Mouse (Mus musculus) embryo, embryonic 11.5 days (tissue): Measurements from ENCODE around the gene 1700025G04Rik.

Experiments
- DNase-seq: peaks from one replicate; pipeline ENCODE4 v3.0.0-alpha.2; 2012; ENCODE audit warnings: low read depth, low spot score

Gene 1700025G04Rik

DNA sequence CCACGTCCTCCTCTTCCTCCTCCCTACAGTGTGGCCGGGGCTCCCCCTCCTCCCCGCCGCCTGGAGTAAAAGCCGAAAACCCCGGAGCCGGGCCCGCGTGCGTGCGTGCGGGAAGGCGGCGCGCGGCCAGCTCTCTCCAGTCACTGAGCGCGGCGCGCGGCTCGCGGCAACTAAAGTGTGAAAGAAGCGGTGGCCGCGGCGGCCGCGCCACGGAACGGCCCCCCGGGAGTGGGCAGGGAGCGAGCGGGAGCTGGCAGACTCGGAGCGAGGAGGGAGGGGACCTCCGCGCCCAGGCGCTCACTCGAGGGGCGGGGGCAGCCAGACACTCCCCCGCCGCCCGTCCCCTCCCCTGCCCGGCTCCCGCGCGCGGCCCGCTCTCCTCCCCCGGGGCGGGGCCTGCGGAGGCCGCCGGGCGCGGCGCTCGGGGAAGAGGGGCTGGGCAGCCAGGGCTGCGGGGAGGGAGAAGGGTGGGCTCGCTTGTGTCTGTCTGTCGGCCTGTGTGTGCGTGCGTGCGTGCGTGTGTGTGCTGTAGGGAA, at the start of gene 1700025G04Rik:
Gene 1700025G04Rik (minus strand): TSS at position 108 of the 536 bp plus-strand sequence.
- DNase-seq, result peak; percentile 71

DNA sequence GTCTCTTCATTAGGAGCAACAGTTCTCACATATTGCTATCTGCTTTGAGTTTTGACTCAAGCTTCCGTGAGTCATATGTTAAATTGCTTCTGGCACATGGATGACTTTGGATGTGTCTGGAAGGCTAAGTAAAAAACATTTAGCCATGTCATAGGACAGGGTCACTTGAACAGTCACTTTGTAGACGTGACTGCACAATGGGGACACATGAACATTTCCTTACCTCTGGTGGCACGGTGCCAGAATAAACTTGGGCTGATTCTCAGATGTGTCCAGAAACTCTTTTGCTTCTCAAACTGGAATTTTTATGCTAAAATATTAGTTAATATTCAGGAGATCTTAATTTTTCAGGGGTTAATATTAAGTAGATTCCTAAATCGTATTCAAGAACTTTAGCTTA, 49.6 kb upstream of the 1700025G04Rik start:
- no peak for DNase-seq

DNA sequence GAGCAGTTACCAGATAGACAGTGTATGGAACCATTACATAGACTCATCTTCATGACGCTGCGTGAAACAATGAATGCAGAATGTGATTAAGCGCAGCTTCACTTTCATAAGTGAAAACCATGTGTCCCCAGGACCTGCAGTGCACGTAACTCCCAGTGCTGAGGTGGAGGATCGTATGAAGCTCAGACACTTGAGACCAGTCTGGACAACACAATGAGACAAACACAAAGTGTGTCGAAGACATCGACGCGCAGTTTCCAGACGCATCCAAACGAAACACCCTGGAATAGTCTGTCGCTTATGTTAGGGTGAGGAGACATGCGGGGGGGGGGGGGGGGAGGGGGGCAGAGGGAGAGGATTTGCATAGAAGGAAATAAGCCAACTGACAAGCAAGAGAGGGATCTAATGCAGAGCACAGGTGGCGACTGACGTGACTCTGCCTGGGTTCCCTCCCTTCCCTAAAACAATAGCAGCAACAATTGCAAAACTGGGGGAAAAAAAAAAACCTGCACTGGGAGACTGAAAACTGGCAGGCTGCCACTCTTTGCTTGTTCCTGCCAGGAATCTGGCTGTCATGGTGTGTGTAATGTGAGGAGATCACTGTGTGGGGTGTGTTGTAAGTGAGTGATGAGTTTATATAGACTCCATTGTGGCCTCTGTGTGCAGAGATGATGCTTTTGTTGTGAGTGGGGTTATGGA, 40.3 kb upstream of the 1700025G04Rik start:
- DNase-seq, result no peak

DNA sequence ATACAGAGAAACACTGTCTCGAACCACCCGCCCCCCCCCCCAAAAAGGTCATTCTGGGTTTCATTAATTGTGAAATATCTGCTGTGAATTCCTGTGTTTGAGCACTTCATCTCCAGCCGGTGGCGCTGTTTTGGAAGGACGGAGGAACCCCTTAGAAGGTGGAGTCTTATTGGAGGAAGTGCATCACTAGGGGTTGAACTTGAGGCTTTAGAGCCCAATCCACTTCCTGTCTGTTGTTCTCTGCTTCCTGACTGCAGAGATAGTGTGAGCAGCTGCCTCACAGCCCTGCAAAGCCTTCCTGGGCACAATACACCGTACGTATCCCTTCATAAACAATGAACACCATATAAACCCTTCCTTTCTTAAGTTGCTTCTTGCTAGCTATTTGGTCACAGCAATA, 35.5 kb upstream of the 1700025G04Rik start:
- no peak for DNase-seq

DNA sequence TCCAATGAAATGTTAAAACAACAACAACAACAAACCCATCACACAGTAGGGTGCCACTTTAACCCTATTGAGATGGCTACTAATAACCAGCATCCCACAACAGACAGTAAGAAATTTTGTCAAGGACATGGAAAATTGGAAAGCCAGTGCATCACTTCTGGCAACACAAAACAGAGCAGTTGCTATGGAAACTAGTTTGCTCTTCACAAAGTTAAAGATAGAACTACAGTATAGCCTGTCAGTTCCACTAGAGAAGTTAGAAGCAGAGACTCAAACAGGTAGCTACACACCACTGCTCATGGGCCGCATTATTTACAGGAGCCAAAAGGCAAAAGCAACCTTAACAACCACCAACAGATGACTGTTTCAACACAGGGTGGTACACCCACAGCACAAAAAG, 20.2 kb upstream of the 1700025G04Rik start:
- no peak for DNase-seq

DNA sequence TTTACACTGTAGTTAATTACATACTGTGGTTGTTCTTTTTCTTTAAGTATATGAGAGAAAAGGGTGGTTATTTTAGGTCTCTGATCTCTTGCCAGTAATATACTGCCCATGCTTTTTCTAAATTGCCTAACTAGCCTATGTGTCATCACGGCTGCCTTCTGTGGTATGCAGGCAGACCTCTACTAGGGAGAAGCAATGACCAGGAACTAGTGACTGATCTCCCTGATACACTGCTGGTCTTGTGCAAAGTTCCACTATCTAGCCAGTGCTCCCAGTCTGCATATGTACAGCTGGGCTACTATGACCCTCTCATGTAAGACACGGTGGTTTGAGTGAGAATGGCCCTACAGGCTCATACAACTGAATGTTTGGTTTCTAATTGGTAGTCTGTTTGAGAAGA, 16.2 kb upstream of the 1700025G04Rik start:
- DNase-seq, result no peak

DNA sequence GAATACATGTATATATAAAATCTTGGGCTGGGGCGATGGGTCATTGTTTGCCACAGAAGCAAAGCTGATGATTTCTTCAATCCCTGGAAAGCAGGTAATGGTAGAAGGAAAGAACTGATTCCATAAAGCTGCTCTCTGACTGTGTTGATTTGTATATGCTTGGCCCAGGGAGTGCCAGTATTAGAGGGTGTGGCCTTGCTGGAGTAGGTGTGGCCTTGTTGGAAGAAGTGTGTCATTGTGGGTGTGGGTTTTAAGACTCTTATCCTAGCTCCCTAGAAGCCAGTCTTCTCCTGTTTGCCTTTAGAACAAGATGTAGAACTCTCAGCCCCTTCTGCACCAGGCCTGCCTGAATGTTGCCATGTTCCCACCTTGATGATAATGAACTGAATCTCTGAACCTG, 15.3 kb upstream of the 1700025G04Rik start:
- no peak for DNase-seq

DNA sequence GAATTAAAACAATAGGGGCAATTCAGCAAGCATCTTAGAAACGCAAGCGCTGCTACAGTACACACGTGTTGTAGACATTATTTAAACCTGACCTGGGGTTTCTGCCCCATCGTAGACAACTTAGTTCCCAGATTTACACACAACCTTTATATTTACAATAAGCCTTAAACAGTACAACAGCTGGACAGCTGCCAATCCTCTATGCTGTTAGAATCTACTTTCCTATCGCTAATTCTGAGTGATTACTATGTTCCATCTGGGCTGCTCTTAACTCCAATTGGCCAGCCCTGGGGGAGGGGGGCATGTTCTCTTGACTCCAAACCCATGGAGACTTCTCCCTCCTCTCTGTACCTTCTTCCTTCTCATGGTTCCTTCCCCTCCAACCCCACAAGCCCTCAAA, 11.8 kb upstream of the 1700025G04Rik start:
- no peak for DNase-seq

GRCm38 (mm10) chr1:152096045-152096444, 6.1 kb upstream of the 1700025G04Rik start:
- DNase-seq, result no peak

DNA sequence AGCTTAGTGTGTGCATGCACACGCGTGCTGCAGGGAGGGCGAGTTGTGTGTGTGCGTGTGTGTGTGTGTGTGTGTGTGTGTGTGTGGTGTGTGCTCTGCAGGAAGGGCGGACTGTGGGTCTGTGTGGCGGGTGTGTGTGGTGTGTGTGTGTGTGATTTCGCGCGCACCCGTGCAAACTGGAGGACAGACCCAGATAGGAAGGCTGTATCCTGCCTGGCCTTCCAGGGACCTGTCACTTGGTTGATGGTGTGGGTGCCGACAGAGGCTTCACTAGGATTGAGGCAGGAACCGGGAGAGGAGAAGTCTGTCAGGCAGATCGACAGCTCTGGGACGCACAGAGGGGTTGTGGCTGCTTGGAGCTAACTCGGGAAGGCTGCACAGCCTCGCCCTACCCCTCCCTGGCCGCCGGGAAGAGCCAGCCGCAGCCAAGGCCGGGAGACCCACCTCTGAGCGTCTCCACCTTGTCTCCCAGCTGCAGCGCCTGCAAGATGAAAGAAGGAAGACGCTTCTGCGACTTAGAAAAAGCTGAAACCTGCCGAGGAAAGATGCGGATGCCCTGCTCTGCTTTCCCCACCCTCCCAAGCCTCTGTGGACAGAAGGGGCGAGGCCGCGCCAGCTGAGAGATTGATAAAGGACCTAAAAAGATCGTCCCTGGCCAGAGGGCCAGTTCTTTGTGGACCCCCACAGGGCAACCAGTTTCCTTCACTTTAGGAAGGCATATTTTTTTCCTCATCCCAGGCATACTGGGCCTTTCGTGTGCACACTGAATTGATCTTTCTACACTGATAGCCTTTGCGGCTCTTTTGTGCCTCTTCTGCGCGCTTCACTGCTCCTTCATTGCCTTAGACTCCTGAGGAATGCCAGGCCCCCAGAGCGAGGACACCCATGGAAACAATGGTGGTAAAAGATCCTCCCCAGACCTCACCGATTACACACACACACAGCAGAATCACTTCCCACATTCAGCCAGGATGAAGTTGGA, 930 bp upstream of the 1700025G04Rik start:
- peak; percentile 22 for DNase-seq

- no peak for DNase-seq
Measured at GRCm38 (mm10) chr1:152089526-152089925, 399 bp downstream of the 1700025G04Rik start.

- DNase-seq, result no peak
Measured at GRCm38 (mm10) chr1:152088791-152089401, 1.0 kb downstream of the 1700025G04Rik start.

DNA sequence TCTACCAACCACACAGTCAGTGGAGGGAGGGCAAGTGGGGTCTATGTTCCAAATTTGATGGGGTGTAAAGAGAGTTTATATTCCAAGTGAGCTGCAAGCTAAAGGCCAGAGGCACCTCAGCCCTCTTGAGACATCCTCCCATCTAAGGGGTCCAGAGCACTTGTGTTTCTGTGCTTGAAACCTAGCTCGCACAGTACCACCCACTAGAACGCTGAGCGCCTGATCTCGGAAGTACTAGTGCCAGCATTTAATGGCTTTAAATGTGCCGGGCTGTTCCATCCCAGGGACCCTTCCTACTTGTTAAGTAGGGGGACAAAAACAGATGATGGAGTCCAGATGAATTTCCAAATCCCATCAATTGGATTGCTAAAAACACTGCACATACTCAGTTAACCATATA, 1.9 kb downstream of the 1700025G04Rik start:
- DNase-seq, result no peak

DNA sequence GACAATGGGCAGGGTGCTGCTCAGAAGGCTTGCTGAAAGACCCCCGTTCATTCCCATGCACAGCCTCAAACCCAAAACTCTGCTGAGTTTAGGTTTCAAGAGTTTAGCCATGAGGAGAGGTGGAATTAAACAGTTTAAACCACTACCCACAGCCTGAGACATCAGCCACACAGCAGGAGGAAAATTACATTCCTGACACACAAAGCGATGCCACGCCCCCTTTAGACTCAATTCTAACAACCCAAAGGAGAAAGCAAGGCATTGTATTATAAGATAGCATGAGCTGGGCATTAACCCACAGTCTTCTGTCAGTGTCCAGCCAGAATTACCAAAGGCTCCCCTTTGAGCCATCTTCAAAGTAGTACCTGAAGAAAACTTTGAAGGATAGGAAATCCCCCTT, 3.0 kb downstream of the 1700025G04Rik start:
- DNase-seq, result no peak

- DNase-seq, result no peak
Measured at GRCm38 (mm10) chr1:152085561-152085960, 4.4 kb downstream of the 1700025G04Rik start.

- no peak for DNase-seq
Measured at GRCm38 (mm10) chr1:152084638-152085345, 5.1 kb downstream of the 1700025G04Rik start.

DNA sequence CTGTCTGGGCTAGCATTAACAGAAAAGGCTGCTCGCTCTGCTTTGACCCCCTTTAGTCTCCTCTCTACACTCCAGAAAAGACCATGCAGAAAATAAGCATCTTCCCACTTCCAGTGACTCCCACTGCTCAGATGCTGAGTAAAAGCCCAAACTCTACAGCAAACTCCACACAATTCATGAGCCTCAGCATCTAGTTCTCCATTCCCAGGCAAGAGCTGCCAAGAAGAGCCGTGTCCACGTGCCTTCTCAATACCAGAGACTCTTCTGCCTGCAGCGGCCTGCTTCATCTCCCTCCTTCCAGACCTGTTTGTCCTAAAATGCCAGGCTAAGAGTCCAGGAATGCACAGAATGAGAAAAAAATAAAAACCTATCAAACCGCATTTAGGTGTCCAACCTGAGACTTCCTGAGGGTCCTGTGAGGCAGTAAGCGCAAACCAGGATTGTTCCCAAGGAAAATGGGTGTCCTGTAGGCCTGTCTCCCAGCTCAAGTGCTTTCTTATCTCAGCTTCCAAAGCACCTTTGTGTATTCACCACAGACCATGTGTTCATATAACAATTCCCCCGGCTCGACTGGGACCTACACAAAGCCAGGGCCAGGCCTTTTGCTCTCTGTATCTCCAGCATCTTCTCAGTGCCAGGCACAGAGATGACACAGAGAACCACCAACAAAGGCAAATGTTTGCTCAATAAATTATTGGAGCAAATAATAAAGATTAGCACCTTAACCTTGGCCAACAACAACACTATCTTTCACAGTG, 7.8 kb downstream of the 1700025G04Rik start:
- DNase-seq, result no peak

GRCm38 (mm10) chr1:152081121-152081520, 8.8 kb downstream of the 1700025G04Rik start:
- DNase-seq, result no peak

DNA sequence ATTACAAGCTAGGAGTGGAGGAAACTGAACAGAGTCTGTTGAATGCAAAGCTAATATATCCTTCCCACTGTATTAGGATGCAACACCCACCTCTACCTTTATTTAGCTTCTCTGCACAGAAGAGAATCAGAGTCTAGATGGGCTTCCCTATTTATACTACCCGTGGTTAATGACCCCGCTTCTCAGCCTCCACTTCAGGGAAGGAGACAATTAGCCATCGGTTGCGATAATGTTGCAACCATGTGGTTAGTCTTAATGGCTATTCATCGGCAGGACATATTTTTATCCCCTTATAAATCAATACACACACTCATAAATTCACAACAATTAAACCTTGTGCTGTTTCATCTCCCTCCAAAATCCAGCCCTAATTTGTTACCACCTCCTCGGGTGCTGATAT, 9.7 kb downstream of the 1700025G04Rik start:
- no peak for DNase-seq

- no peak for DNase-seq
Measured at GRCm38 (mm10) chr1:152077171-152077715, 12.7 kb downstream of the 1700025G04Rik start.
